Mouse (Mus musculus) thymus, postnatal 4 days (tissue): ENCODE results near the gene Rhox3a.
"Not testable (repeated sequence)": the region's sequence is repeated elsewhere in the genome, so short reads cannot be mapped to it uniquely, and the experiment has no call there.

ENCODE experiments used
- DNase-seq: peaks from one replicate; pipeline ENCODE4 v3.0.0; 2021

Gene Rhox3a

GRCm38 (mm10) chrX:37249619-37250018, at the start of gene Rhox3a:
Gene Rhox3a, plus strand, starts transcription at chrX:37249919.
- not testable (repeated sequence) for DNase-seq

DNA sequence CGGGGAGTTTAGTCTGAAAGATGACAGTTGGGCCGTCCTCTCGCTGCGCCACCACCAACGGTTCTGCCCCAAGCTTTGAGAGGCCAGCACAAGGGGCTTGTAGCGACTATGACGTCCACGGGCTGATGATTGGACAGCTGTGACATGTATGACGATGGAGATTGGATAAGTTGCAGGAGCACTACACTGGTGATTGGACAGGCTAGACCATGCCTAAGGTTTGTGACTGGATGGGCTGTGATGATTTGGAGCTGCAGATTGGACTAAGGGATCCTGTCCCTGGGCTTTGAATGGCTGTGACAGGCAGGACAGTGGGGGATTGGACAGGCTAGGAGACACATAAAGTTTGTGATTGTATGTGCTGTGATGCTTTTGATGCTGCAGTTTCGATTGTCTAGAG, 38.8 kb upstream of the Rhox3a start, which contains the start of gene Gm9:
Gene Gm9, minus strand, starts transcription at position 101 of the 400 bp plus-strand sequence.
- no peak for DNase-seq

- DNase-seq, result not testable (repeated sequence)
Observed at GRCm38 (mm10) chrX:37222158-37222557, 27.6 kb upstream of the Rhox3a start, which contains the start of gene Rhox1. Gene Rhox1, minus strand, starts transcription at chrX:37222258.

DNA sequence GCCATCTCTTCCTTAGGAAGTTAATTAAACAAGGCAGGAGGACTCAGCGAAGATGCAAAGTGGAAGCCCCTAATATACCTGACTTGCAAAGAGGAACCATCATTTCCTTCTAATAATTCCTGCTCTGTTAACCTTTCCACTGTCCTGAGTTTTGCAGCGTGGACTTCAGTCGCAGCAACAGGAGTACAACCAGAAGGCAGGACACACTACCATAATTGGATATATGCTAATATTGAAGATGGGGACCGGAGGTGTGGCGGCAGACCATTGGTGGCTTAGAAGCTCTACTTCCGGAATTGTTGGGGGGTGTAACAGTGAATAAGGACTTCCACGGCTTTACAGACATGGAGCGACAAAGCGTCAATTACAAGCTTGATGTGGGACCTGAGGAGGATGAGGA, 5.0 kb upstream of the Rhox3a start, which contains the start of gene Rhox2a:
Gene Rhox2a, plus strand, starts transcription at position 301 of the 400 bp plus-strand sequence.
- DNase-seq, result not testable (repeated sequence)

DNA sequence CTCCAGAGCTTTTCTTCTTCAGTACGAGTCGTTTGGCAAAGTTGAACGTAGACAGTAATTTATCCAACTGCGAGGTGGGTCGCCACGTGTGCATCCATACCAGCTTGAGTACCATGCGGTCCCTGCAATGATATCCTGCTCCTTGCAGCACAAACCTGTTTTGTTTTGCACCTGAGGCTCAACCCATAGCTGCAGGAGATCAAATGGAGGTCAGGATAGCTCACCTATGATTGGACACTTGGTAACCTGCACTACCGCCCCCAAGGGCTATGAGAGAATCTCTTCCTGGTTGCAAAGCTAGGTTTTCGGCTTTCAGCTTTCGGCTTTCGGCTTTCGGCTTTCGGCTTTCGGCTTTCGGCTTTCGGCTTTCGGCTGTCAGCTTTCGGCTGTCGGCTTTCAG, 15.3 kb downstream of the Rhox3a start, which contains the start of gene Rhox4a:
Gene Rhox4a, plus strand, starts transcription at position 301 of the 400 bp plus-strand sequence.
- not testable (repeated sequence) for DNase-seq
